Mouse (Mus musculus) kidney, adult 8-10 months (tissue): ENCODE measurements around the gene Il2ra.
A peak's percentile ranks its signal among the peaks of the same experiment; 100 is the strongest.

Experiments used
- DNase-seq, 2 experiments: peaks; one replicate each; pipeline ENCODE4 v3.0.0; 2022

Gene Il2ra

GRCm38 (mm10) chr2:11653780-11654179 is 11.2 kb downstream of the Il2ra start:
- no peak for DNase-seq

DNA sequence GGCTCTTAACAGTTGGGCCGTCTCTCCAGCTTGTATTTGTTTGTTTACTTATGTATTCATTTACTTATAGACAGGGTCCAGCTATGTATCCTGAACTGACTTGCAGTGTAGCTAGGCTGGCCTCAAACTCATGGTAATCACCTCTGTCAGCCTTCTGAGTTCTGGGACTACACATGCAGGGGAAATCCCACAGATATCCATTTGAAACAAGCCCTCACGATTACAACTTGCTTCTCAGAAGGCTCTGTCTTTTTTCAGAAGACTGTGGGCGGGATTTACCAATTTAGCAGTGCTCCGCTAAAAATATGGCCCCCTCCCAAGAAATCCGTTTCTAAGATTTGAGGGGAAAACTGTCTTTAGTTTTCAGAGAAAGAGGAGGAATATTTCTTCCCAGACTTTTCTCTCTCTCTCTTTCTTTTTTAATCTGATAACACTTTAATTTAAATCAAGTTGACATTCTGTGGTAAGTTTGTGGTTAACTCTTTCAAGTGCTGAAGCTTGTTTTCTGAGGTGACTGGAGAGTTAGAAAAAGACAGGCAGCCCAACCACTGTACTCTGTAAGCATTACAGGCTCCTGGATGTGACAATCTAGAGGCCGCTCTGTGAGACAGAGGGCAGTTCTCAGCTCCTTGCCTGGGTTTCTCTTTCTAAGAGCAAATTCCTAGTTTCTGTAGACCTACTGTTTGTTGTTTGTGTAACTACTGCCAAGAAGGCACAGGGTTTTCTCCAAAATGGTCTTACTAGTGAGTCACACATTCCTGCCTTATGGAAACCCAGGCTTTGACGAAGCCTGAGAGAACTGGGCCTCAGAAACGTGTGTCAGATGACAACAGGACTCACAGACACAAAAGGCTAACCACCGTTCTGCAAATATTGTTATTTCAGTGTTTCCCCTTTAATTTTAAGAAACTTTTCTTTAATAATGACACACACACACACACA is 12.7 kb downstream of the Il2ra start:
- DNase-seq = no peak

DNA sequence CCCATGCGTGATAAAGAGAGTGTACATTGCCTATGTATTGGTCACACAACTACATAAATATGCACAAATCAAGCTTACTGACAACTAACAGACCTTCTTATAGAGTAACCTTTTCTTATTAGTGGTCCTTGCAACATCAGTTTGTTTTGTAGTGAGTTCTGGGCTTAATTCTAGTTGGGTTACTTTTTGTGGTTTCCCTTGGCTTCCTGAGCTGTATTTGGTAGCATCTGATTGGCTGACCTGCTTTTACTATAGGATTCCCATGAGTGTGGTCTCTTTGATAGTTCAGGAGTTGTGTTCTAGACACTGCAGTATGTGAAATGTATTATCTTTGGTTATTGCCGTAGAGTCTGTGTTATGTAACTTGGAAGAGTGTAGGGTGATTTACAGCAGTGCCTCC is 15.0 kb downstream of the Il2ra start:
- DNase-seq = no peak

- no peak for DNase-seq
These were observed 16.7 kb downstream of the Il2ra start for GRCm38 (mm10) chr2:11659263-11659662.

GRCm38 (mm10) chr2:11662143-11662906 is 19.7 kb downstream of the Il2ra start:
- DNase-seq = no peak

GRCm38 (mm10) chr2:11662907-11663230 is 20.3 kb downstream of the Il2ra start:
- DNase-seq = no peak

DNA sequence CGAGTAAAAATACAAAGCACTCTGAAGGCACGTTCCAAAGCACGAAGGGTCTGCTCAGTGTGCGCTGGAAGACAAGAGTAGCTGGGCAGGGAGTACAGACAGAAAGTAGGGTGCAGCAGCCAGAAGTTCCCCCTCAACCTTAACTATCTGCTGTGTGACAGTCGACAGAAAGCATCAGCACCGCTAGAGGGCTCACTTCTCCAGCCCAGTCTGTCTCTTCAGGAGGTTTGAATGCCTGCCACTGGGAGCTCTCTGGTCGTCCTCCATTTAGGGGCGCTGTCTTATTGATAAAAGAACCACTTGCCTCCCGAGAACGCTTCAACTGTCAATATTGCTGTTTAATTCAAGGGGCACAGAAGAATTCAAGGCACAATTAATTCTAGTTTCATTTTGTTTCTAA is 21.4 kb downstream of the Il2ra start:
- DNase-seq = peak; percentile 82 to 91

DNA sequence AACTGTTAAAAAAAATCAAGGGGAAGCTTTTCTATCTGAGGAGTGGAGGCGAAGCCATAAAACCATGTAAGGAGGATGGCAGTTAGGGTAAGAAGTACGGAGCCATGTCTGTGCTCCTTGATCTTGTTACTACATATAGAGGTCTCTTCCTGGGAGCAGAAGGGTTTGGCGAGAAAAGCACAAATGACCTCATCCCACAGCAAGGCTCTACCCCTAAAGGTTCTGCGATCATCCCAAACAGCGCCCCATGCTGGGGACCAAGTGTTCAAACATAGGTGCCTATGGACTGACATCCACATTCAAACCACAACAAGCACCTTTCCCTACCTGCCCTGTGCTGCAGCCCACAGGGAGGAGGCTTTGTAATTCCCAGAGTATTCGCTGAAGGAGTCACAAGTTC is 21.8 kb downstream of the Il2ra start:
- DNase-seq = peak; percentile 20 to 24

DNA sequence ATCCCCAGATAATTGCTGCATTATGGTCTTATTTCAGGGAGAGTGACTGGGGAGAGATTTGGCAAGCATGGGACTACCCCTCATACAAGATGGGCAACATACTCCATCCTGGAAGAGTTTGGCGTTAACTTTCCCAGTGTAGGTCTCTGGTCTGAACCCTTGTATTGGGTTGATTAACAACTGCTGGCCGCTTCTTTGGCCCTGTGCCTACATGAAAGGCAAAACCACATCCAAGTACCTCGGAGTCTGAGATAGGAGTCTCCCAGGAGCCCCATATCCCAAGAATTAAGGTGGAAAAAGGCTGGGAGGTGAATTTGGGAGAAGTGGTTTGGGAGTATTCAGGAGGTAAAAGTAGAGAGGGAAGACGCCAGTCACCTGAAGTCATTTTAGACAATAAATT is 22.2 kb downstream of the Il2ra start:
- DNase-seq = peak; percentile 33 to 65

DNA sequence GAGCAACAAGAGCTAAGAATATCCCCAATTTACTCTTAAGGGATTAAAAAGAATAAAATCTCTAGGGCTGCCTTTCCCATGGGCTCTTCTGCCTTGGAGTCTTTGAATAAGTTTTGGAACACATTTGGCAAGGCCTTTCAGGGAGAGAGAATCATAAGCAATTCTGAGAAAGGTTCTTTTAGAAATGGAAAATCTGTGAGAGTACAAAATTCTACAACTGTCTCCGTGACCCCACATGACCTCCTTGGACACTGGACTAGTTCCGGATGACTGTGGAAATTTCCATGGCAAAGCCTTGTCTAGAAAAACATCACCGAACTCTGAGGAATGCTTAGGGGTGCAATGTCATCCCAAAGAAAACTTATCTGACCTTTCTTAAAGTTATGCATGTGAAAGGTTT is 22.7 kb downstream of the Il2ra start:
- peak; percentile 71 to 77 for DNase-seq

- DNase-seq = peak in 1 of 2 experiments; percentile 28
These were observed 29.5 kb downstream of the Il2ra start for GRCm38 (mm10) chr2:11672144-11672543.

DNA sequence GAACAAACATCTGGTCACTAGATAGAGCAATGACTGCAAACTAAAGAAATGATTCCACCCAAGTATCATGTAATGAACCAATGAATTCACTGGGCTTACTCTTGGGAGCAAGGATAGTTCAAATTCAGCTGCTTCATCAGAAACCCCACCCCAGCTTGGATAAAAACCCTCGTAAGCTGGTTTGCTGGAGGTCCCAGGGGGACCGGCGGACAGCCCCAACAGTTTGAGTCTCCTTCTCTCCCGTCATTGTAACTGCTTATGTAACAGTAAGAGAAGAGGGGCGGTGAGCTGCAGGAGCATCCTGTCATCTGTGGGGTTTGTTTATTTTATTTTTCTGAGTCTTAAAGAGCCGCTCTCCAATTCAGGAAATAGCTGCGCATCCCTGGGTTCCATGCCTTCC is 37.0 kb downstream of the Il2ra start:
- no peak for DNase-seq

GRCm38 (mm10) chr2:11682712-11683111 is 40.1 kb downstream of the Il2ra start:
- DNase-seq = no peak

- DNase-seq = no peak
These were observed 43.9 kb downstream of the Il2ra start for GRCm38 (mm10) chr2:11686512-11686911.

- DNase-seq = no peak
These were observed 44.8 kb downstream of the Il2ra start for GRCm38 (mm10) chr2:11687436-11687835.

- DNase-seq = no peak
These were observed 47.7 kb downstream of the Il2ra start for GRCm38 (mm10) chr2:11690201-11690890.

DNA sequence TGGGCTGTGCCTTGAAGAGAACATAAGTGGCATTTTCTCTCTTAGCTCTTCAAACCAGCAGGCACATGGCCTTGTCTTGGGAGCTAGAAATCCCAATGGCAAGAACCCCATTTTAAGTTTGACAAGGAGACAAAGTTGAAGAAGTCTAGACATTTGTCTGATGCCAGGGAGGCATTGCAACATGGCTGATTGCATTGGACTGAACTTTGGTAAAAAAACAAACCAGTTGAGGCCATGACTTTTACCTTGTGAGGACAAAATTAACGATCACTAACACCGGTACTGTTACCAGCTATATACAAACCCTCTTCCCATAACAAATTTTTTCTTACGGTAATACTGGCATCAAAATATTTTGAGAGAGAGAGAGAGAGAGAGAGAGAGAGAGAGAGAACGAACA is 50.7 kb downstream of the Il2ra start:
- DNase-seq = no peak

DNA sequence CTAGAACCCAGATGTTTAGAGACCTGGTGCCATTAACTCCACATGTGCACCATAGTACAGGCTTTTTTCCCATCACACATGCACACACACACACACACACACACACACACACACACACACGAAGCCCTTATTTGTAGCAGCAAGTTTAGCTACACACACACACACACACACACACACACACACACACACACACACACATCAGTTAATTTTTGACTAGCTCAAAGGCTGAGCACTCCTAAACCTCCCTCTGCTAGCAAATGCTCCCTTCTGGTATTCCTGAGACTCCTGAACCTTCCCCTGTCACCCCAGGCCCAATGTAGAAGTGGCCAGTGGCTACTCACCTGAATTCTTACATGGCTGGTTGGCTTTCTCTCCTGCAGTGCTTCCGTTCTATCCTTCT is 51.5 kb downstream of the Il2ra start:
- DNase-seq = peak; percentile 62 to 65

GRCm38 (mm10) chr2:11695867-11696266 is 53.3 kb downstream of the Il2ra start:
- peak in 1 of 2 experiments; percentile 52 for DNase-seq

DNA sequence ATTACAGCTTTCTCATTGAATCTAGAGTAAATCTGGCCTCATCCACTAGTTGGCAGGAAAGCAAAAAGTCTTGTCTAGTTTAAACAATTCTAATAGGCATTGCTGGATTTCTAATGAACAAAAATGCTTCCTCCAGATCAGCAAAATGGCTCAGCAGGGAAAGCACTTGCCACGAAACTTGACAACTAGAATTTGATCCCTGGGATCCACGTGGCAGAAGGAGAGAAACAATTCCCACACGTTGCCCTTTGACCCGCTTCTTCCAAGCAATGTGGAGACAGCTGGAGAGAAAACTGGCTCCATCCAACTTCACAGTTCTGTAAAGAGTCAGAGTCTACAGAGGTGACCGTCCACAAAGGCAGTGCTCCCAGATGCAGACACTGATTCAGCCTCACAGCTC is 56.4 kb downstream of the Il2ra start:
- DNase-seq = peak; percentile 78 to 79

DNA sequence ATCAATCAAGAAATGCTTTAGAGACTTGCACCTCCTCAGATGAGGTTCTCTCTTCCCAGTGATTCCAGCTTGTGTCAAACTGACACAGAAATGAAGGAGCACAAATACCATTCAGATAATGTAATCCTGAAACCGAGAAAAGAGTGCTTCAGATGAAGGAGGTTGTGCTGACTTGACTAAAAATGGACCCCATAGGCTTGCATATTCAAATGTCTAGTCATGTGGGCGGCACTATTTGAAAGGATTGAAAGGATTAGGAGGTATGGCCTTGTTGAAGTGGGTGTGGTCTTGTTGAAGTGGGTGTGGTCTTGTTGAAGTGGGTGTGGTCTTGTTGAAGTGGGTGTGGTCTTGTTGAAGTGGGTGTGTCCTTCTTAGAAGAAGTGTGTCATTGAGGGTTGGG is 57.3 kb downstream of the Il2ra start:
- DNase-seq = no peak

DNA sequence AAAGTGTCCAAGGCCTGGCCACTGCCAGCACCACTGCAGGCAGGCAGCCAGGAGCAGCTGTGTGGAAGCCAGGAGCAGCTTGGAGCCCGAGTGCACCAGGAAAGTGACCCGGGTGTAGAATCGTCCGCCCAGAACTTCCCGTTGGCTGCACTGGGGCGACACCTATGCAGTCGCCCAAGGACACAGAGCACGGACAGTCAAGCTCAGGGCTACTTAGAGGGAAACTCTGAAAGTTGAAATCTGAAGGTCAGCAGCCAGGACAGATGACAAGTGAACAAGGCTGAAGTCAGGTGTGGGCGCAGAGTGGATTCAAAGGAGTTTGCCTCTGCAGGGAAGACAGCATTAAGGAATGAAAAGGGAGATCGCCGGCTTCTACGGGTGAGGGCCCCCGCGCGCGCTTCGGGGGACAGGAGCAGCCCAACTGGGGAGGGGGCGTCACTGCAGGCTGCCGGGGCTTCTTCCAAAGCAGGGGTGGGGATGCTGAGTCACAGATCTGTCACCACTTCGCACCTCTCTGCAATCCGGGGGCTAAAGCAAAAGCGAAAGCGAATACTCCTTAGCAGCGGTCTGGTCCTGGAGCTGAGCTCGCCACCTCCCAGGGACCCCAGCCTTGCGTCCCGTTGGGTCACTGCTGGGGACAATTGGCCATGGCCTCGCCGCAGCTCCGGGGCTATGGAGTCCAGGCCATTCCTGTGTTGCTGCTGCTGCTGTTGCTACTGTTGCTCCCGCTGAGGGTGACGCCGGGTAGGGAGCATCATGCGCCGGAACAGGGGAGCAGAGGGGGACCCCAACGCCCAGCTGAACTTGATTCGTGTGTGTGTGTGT is 62.8 kb downstream of the Il2ra start, which contains the start of gene Il15ra:
Gene Il15ra (plus strand): TSS at position 90 of the 825 bp plus-strand sequence.
- peak; percentile 93 for DNase-seq
